Mouse (Mus musculus): ENCODE data around the gene Btbd16. TPM values are rescaled to one million over a fixed set of nuclear protein-coding genes. Genes with fewer than 3 reads are reported as not detected.

Gene Btbd16
- polyA plus RNA-seq, 1 experiment from 2014 or later, result 0.13 TPM

GRCm38 (mm10) chr7:130838658-130839025, 64.8 kb downstream of the Btbd16 start:
- H3K4me2 ChIP-seq, result no peak overlapping the region

GRCm38 (mm10) chr7:130839380-130840100, 65.7 kb downstream of the Btbd16 start:
- no peak overlapping the region for H3K27ac ChIP-seq (replicated peaks)
- ATAC-seq (ENCODE audit: extremely low read depth, insufficient number of reproducible peaks, low FRiP score, low TSS enrichment), result no peak
- H3K4me2 ChIP-seq, result no peak overlapping the region
- H3K9me3 ChIP-seq, result no peaks in the 10 kb centered on the region
- H3K4me1 ChIP-seq, result peaks cover 37% of the 10 kb centered on the region
- no peak overlapping the region for H3K4me3 ChIP-seq
- H3K36me3 ChIP-seq, result no peaks in the 10 kb centered on the region
- WGBS, result 84% methylated on average over 12 of the region's 12 CpGs
- H3K9ac ChIP-seq, result no peak overlapping the region
- no peaks in the 10 kb centered on the region for H3K27me3 ChIP-seq (replicated peaks)

More at GRCm38 (mm10) chr7:130838658-130839025, 64.8 kb downstream of the Btbd16 start:
- no peak for ATAC-seq (ENCODE audit: extremely low read depth, insufficient number of reproducible peaks, low FRiP score, low TSS enrichment)
- Histone ChIP-seq H3K4me1 (peaks cover 41% of the 10 kb centered on the region), H3K27me3 (replicated peaks) (peaks cover 4% of the 10 kb centered on the region), H3K27ac (replicated peaks) (no peak overlapping the region), H3K4me3 (no peak overlapping the region), H3K9me3 (no peaks in the 10 kb centered on the region), H3K9ac (no peak overlapping the region), H3K36me3 (no peaks in the 10 kb centered on the region)
- 72% methylated on average over 3 of the region's 3 CpGs for WGBS

- Histone ChIP-seq H3K4me3 (no peak overlapping the region), H3K9me3 (no peaks in the 10 kb centered on the region), H3K4me1 (peaks cover 16% of the 10 kb centered on the region), H3K9ac (no peak overlapping the region), H3K4me2 (no peak overlapping the region), H3K36me3 (no peaks in the 10 kb centered on the region), H3K27me3 (replicated peaks) (no peaks in the 10 kb centered on the region), H3K27ac (replicated peaks) (no peak overlapping the region)
- no peak for ATAC-seq (ENCODE audit: extremely low read depth, insufficient number of reproducible peaks, low FRiP score, low TSS enrichment)
- 79% methylated on average over 17 of the region's 17 CpGs for WGBS
Measured at GRCm38 (mm10) chr7:130847164-130847718, 73.4 kb downstream of the Btbd16 start.

GRCm38 (mm10) chr7:130854684-130855292, 80.9 kb downstream of the Btbd16 start:
- Histone ChIP-seq H3K4me1 (peaks cover 15% of the 10 kb centered on the region; the same call in 1 of the 2 replicates), H3K27ac (replicated peaks) (no peak overlapping the region), H3K27me3 (replicated peaks) (no peaks in the 10 kb centered on the region), H3K4me3 (no peak overlapping the region), H3K4me2 (no peak overlapping the region), H3K9ac (no peak overlapping the region), H3K9me3 (no peaks in the 10 kb centered on the region), H3K36me3 (no peaks in the 10 kb centered on the region)
- WGBS, result 81% methylated on average over 4 of the region's 4 CpGs
- no peak for ATAC-seq (ENCODE audit: extremely low read depth, insufficient number of reproducible peaks, low FRiP score, low TSS enrichment)

- Histone ChIP-seq H3K4me3 (no peak overlapping the region), H3K4me2 (no peak overlapping the region), H3K9ac (no peak overlapping the region), H3K36me3 (no peaks in the 10 kb centered on the region), H3K27me3 (replicated peaks) (no peaks in the 10 kb centered on the region), H3K4me1 (peaks cover 19% of the 10 kb centered on the region), H3K9me3 (no peaks in the 10 kb centered on the region), H3K27ac (replicated peaks) (no peak overlapping the region)
- no peak for ATAC-seq (ENCODE audit: extremely low read depth, insufficient number of reproducible peaks, low FRiP score, low TSS enrichment)
- WGBS, result 42% methylated on average over 3 of the region's 3 CpGs
Measured at GRCm38 (mm10) chr7:130855681-130856080, 81.8 kb downstream of the Btbd16 start.

GRCm38 (mm10) chr7:130857973-130858372, 84.1 kb downstream of the Btbd16 start:
- WGBS, result 70% methylated on average over 6 of the region's 6 CpGs
- Histone ChIP-seq H3K27ac (replicated peaks) (no peak overlapping the region), H3K4me1 (peaks cover 22% of the 10 kb centered on the region), H3K9me3 (no peaks in the 10 kb centered on the region), H3K4me3 (no peak overlapping the region), H3K9ac (no peak overlapping the region), H3K4me2 (no peak overlapping the region), H3K27me3 (replicated peaks) (no peaks in the 10 kb centered on the region), H3K36me3 (no peaks in the 10 kb centered on the region)
- ATAC-seq (ENCODE audit: extremely low read depth, insufficient number of reproducible peaks, low FRiP score, low TSS enrichment), result no peak

GRCm38 (mm10) chr7:130859926-130860325, 86.1 kb downstream of the Btbd16 start:
- Histone ChIP-seq H3K27ac (replicated peaks) (no peak overlapping the region), H3K9me3 (no peaks in the 10 kb centered on the region), H3K27me3 (replicated peaks) (no peaks in the 10 kb centered on the region), H3K4me3 (no peak overlapping the region), H3K4me2 (no peak overlapping the region), H3K36me3 (no peaks in the 10 kb centered on the region), H3K9ac (no peak overlapping the region), H3K4me1 (peaks cover 29% of the 10 kb centered on the region)
- ATAC-seq (ENCODE audit: extremely low read depth, insufficient number of reproducible peaks, low FRiP score, low TSS enrichment), result no peak
- WGBS, result 47% methylated on average over 4 of the region's 5 CpGs

GRCm38 (mm10) chr7:130860721-130861142, 86.9 kb downstream of the Btbd16 start:
- ATAC-seq (ENCODE audit: extremely low read depth, insufficient number of reproducible peaks, low FRiP score, low TSS enrichment), result no peak
- WGBS, result 44% methylated on average over 11 of the region's 11 CpGs

GRCm38 (mm10) chr7:130862501-130862900, 88.6 kb downstream of the Btbd16 start:
- 70% methylated on average over 1 of the region's 1 CpGs for WGBS
- H3K9ac ChIP-seq, result no peak overlapping the region
- no peak for ATAC-seq (ENCODE audit: extremely low read depth, insufficient number of reproducible peaks, low FRiP score, low TSS enrichment)

More at GRCm38 (mm10) chr7:130860721-130861142, 86.9 kb downstream of the Btbd16 start:
- Histone ChIP-seq H3K9me3 (no peaks in the 10 kb centered on the region), H3K27me3 (replicated peaks) (no peaks in the 10 kb centered on the region), H3K9ac (no peak overlapping the region), H3K36me3 (no peaks in the 10 kb centered on the region), H3K27ac (replicated peaks) (no peak overlapping the region), H3K4me3 (no peak overlapping the region), H3K4me1 (peaks cover 30% of the 10 kb centered on the region), H3K4me2 (no peak overlapping the region)

GRCm38 (mm10) chr7:130864711-130865110, 90.8 kb downstream of the Btbd16 start:
- no peaks in the 10 kb centered on the region for H3K36me3 ChIP-seq

More at GRCm38 (mm10) chr7:130862501-130862900, 88.6 kb downstream of the Btbd16 start:
- Histone ChIP-seq H3K4me3 (no peak overlapping the region), H3K27ac (replicated peaks) (no peak overlapping the region), H3K9me3 (no peaks in the 10 kb centered on the region), H3K4me2 (no peak overlapping the region), H3K27me3 (replicated peaks) (no peaks in the 10 kb centered on the region), H3K4me1 (peaks cover 38% of the 10 kb centered on the region), H3K36me3 (no peaks in the 10 kb centered on the region)

GRCm38 (mm10) chr7:130865613-130866591, 92.0 kb downstream of the Btbd16 start, which contains the start of gene Plekha1:
Gene Plekha1 (plus strand): TSS chr7:130865756.
- H3K4me1 ChIP-seq, result peaks cover 39% of the 10 kb centered on the region
- H3K9ac ChIP-seq, result peak within 1 kb of the TSS; percentile 93
- ATAC-seq (ENCODE audit: extremely low read depth, insufficient number of reproducible peaks, low FRiP score, low TSS enrichment), result peak; percentile 86
- H3K4me3 ChIP-seq, result peak within 1 kb of the TSS; percentile 91
- peak within 1 kb of the TSS; percentile 69 for H3K4me2 ChIP-seq
- H3K27me3 ChIP-seq (replicated peaks), result no peaks in the 10 kb centered on the region
- H3K27ac ChIP-seq (replicated peaks), result peak within 1 kb of the TSS; percentile 84
- under 1% methylated on average over 104 of the region's 114 CpGs for WGBS
- no peaks in the 10 kb centered on the region for H3K9me3 ChIP-seq
- no peaks in the 10 kb centered on the region for H3K36me3 ChIP-seq

More at GRCm38 (mm10) chr7:130864711-130865110, 90.8 kb downstream of the Btbd16 start:
- Histone ChIP-seq H3K4me1 (peaks cover 42% of the 10 kb centered on the region), H3K9me3 (no peaks in the 10 kb centered on the region), H3K4me2 (no peak overlapping the region), H3K9ac (no peak overlapping the region), H3K27ac (replicated peaks) (no peak overlapping the region), H3K4me3 (no peak overlapping the region), H3K27me3 (replicated peaks) (no peaks in the 10 kb centered on the region)
- no peak for ATAC-seq (ENCODE audit: extremely low read depth, insufficient number of reproducible peaks, low FRiP score, low TSS enrichment)
- WGBS, result 55% methylated on average over 7 of the region's 7 CpGs
